Mouse (Mus musculus): ENCODE data around the gene Tmem253. TPM values are rescaled to one million over a fixed set of nuclear protein-coding genes. Genes with fewer than 3 reads are reported as not detected.

Gene Tmem253
- polyA plus RNA-seq (2016; fragmentation: Nextera tagmentation; extraction: Ambion mirVana) = 0.59 and 1.6 TPM in 2 replicates

- ATAC-seq (ENCODE audit: low FRiP score) = no peak
- peak within 1 kb of the TSS; percentile 98 for H3K9ac ChIP-seq
- peaks cover 60% of the 10 kb centered on the region for H3K4me1 ChIP-seq
- peak within 1 kb of the TSS; percentile 66 for H3K4me2 ChIP-seq (replicated peaks)
- WGBS = 46% methylated on average over 6 of the region's 6 CpGs
- no peaks in the 10 kb centered on the region for H3K36me3 ChIP-seq
- H3K27ac ChIP-seq = peak within 1 kb of the TSS; percentile 99
- H3K27me3 ChIP-seq = no peaks in the 10 kb centered on the region
- H3K9me3 ChIP-seq (replicated peaks) = no peaks in the 10 kb centered on the region
- peak within 1 kb of the TSS; percentile 70 for H3K4me3 ChIP-seq
Measured at GRCm38 (mm10) chr14:52015445-52016100, at the start of gene Tmem253. Tmem253 (plus strand) TSS chr14:52015658.

- ATAC-seq (ENCODE audit: low FRiP score) = no peak
- Histone ChIP-seq H3K27ac (no peak overlapping the region), H3K4me1 (no peaks in the 10 kb centered on the region), H3K4me3 (no peak overlapping the region), H3K9me3 (replicated peaks) (no peaks in the 10 kb centered on the region), H3K36me3 (no peaks in the 10 kb centered on the region), H3K9ac (no peak overlapping the region), H3K4me2 (replicated peaks) (no peak overlapping the region), H3K27me3 (no peaks in the 10 kb centered on the region)
- 87% methylated on average over 3 of the region's 3 CpGs for WGBS
Measured at GRCm38 (mm10) chr14:51967400-51967799, 48.1 kb upstream of the Tmem253 start.

- H3K4me3 ChIP-seq = no peak overlapping the region
- no peaks in the 10 kb centered on the region for H3K9me3 ChIP-seq (replicated peaks)
- H3K4me2 ChIP-seq (replicated peaks) = no peak overlapping the region
- no peak overlapping the region for H3K9ac ChIP-seq
- ATAC-seq (ENCODE audit: low FRiP score) = no peak
- no peak overlapping the region for H3K27ac ChIP-seq
- H3K4me1 ChIP-seq = peaks cover 6% of the 10 kb centered on the region; the same call in 1 of the 2 replicates
- H3K36me3 ChIP-seq = no peaks in the 10 kb centered on the region
- H3K27me3 ChIP-seq = no peaks in the 10 kb centered on the region
- 89% methylated on average over 3 of the region's 3 CpGs for WGBS
Measured at GRCm38 (mm10) chr14:51979252-51979651, 36.2 kb upstream of the Tmem253 start.

- Histone ChIP-seq H3K9ac (no peak overlapping the region), H3K9me3 (replicated peaks) (no peaks in the 10 kb centered on the region), H3K27ac (no peak overlapping the region), H3K4me1 (peaks cover 16% of the 10 kb centered on the region), H3K27me3 (no peaks in the 10 kb centered on the region), H3K4me3 (no peak overlapping the region), H3K4me2 (replicated peaks) (no peak overlapping the region), H3K36me3 (peaks cover 10% of the 10 kb centered on the region)
- no peak for ATAC-seq (ENCODE audit: low FRiP score)
- 66% methylated on average over 4 of the region's 4 CpGs for WGBS
Measured at GRCm38 (mm10) chr14:51983251-51983650, 32.2 kb upstream of the Tmem253 start.

GRCm38 (mm10) chr14:51983855-51984246 lies 31.6 kb upstream of the Tmem253 start:
- Histone ChIP-seq H3K27ac (peak overlapping the region; percentile 90), H3K9me3 (replicated peaks) (no peaks in the 10 kb centered on the region), H3K4me2 (replicated peaks) (peak overlapping the region; percentile 79), H3K27me3 (no peaks in the 10 kb centered on the region), H3K36me3 (peaks cover 14% of the 10 kb centered on the region), H3K4me1 (peaks cover 20% of the 10 kb centered on the region), H3K9ac (peak overlapping the region; percentile 79), H3K4me3 (peak overlapping the region; percentile 68)
- no peak for ATAC-seq (ENCODE audit: low FRiP score)
- 6% methylated on average over 10 of the region's 10 CpGs for WGBS

- under 1% methylated on average over 63 of the region's 74 CpGs for WGBS
- Histone ChIP-seq H3K4me3 (peak within 1 kb of the TSS; percentile 68), H3K27me3 (no peaks in the 10 kb centered on the region), H3K9ac (peak within 1 kb of the TSS; percentile 79), H3K36me3 (peaks cover 21% of the 10 kb centered on the region), H3K27ac (peak within 1 kb of the TSS; percentile 90), H3K4me2 (replicated peaks) (peak within 1 kb of the TSS; percentile 79), H3K9me3 (replicated peaks) (no peaks in the 10 kb centered on the region), H3K4me1 (peaks cover 26% of the 10 kb centered on the region)
- peak; percentile 92 for ATAC-seq (ENCODE audit: low FRiP score)
Measured at GRCm38 (mm10) chr14:51984247-51985231, 30.9 kb upstream of the Tmem253 start, which contains the start of gene Arhgef40. Arhgef40 (plus strand) TSS chr14:51984719.

- Histone ChIP-seq H3K27me3 (no peaks in the 10 kb centered on the region), H3K4me3 (peak overlapping the region; percentile 68), H3K4me2 (replicated peaks) (peak overlapping the region; percentile 79), H3K36me3 (peaks cover 31% of the 10 kb centered on the region), H3K9me3 (replicated peaks) (no peaks in the 10 kb centered on the region), H3K27ac (peak overlapping the region; percentile 90), H3K9ac (peak overlapping the region; percentile 79), H3K4me1 (peaks cover 28% of the 10 kb centered on the region)
- peak; percentile 62 for ATAC-seq (ENCODE audit: low FRiP score)
- 1% methylated on average over 27 of the region's 27 CpGs for WGBS
Measured at GRCm38 (mm10) chr14:51985301-51986152, 29.9 kb upstream of the Tmem253 start.

GRCm38 (mm10) chr14:51986153-51986505 lies 29.3 kb upstream of the Tmem253 start:
- Histone ChIP-seq H3K9ac (peak overlapping the region; percentile 79), H3K4me1 (peaks cover 28% of the 10 kb centered on the region), H3K4me3 (peak overlapping the region; percentile 68), H3K27me3 (no peaks in the 10 kb centered on the region), H3K27ac (peak overlapping the region; percentile 90), H3K4me2 (replicated peaks) (peak overlapping the region; percentile 79), H3K9me3 (replicated peaks) (no peaks in the 10 kb centered on the region), H3K36me3 (peaks cover 37% of the 10 kb centered on the region)
- no peak for ATAC-seq (ENCODE audit: low FRiP score)
- WGBS = 3% methylated on average over 7 of the region's 7 CpGs

- peaks cover 28% of the 10 kb centered on the region for H3K4me1 ChIP-seq
- H3K36me3 ChIP-seq = peaks cover 47% of the 10 kb centered on the region
- no peak overlapping the region for H3K4me3 ChIP-seq
- ATAC-seq (ENCODE audit: low FRiP score) = no peak
- H3K9ac ChIP-seq = no peak overlapping the region
- no peaks in the 10 kb centered on the region for H3K9me3 ChIP-seq (replicated peaks)
- no peaks in the 10 kb centered on the region for H3K27me3 ChIP-seq
- no peak overlapping the region for H3K27ac ChIP-seq
- WGBS = 93% methylated on average over 6 of the region's 6 CpGs
- no peak overlapping the region for H3K4me2 ChIP-seq (replicated peaks)
Measured at GRCm38 (mm10) chr14:51987177-51987576, 28.3 kb upstream of the Tmem253 start.

- Histone ChIP-seq H3K27me3 (no peaks in the 10 kb centered on the region), H3K4me3 (no peak overlapping the region), H3K27ac (no peak overlapping the region), H3K9ac (0 out of 2 replicates have a peak overlapping the region, but pooled peaks have one; percentile 40), H3K36me3 (peaks cover 58% of the 10 kb centered on the region), H3K9me3 (replicated peaks) (no peaks in the 10 kb centered on the region), H3K4me2 (replicated peaks) (no peak overlapping the region), H3K4me1 (peaks cover 27% of the 10 kb centered on the region)
- ATAC-seq (ENCODE audit: low FRiP score) = no peak
- 75% methylated on average over 12 of the region's 12 CpGs for WGBS
Measured at GRCm38 (mm10) chr14:51988731-51989130, 26.7 kb upstream of the Tmem253 start.

GRCm38 (mm10) chr14:51989461-51989970 lies 25.9 kb upstream of the Tmem253 start:
- no peak overlapping the region for H3K4me3 ChIP-seq
- WGBS = 55% methylated on average over 12 of the region's 12 CpGs
- H3K36me3 ChIP-seq = peaks cover 65% of the 10 kb centered on the region

More at GRCm38 (mm10) chr14:51989461-51989970, 25.9 kb upstream of the Tmem253 start:
- Histone ChIP-seq H3K4me2 (replicated peaks) (no peak overlapping the region), H3K27ac (no peak overlapping the region), H3K27me3 (no peaks in the 10 kb centered on the region), H3K9ac (0 out of 2 replicates have a peak overlapping the region, but pooled peaks have one; percentile 40), H3K9me3 (replicated peaks) (no peaks in the 10 kb centered on the region), H3K4me1 (peaks cover 22% of the 10 kb centered on the region)
- ATAC-seq (ENCODE audit: low FRiP score) = no peak
